Mouse (Mus musculus): Measurements from ENCODE around the gene Grap2.

Gene Grap2

GRCm38 (mm10) chr15:80683151-80683550, 110.8 kb downstream of the Grap2 start:
- DNase-seq (ENCODE audit: low spot score) = no peak

- no peak for DNase-seq (ENCODE audit: low spot score)
Observed at GRCm38 (mm10) chr15:80683990-80684389, 111.6 kb downstream of the Grap2 start.

GRCm38 (mm10) chr15:80684786-80685602, 112.6 kb downstream of the Grap2 start:
- DNase-seq (ENCODE audit: low spot score) = no peak

- DNase-seq (ENCODE audit: low spot score) = no peak
Observed at GRCm38 (mm10) chr15:80685603-80685895, 113.2 kb downstream of the Grap2 start.

- DNase-seq (ENCODE audit: low spot score) = no peak
Observed at GRCm38 (mm10) chr15:80688536-80688935, 116.1 kb downstream of the Grap2 start.

- no peak for DNase-seq (ENCODE audit: low spot score)
Observed at GRCm38 (mm10) chr15:80693492-80693891, 121.1 kb downstream of the Grap2 start.

- DNase-seq (ENCODE audit: low spot score) = peak; percentile 71
Observed at GRCm38 (mm10) chr15:80694125-80694910, 121.9 kb downstream of the Grap2 start.

GRCm38 (mm10) chr15:80697564-80697963, 125.2 kb downstream of the Grap2 start:
- peak; percentile 86 for DNase-seq (ENCODE audit: low spot score)

GRCm38 (mm10) chr15:80701481-80702257, 129.3 kb downstream of the Grap2 start:
- DNase-seq (ENCODE audit: low spot score) = no peak

Data from T-cell, adult 2 months (primary cell).